Mouse (Mus musculus): ENCODE measurements around the gene Pde7b. TPM values are rescaled to one million over a fixed set of nuclear protein-coding genes. Genes with fewer than 3 reads are reported as not detected.

The Pde7b gene
- polyA plus RNA-seq, 1 experiment from 2014 or later = 5.2 TPM

DNA sequence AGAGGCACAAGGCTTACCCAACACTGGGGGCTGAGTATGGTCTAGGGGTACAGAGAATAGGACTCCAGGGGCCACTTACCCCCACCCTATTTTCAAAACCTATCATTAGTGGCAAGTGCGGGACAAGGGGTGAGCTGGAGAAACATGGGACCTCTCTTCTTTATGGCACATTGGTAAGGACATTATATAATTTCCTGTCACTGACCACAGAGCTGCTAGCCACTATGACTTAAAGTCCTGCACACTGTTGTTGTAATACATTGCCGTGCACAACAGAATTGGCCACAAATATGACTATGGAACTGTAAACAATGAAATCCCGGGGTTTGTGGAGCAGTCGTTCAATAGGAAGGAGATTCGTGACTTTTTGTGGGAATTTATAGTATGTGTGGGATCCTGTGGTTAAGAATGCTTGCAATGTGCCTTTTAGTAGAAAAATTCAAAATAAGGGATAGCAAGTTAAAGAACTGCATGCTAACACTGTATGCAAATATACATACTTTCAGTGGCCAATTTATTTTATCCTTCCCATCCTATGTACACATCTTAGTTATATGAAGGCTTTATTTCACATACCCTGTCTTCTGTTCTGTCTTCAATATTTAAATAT, 25.9 kb upstream of the Pde7b start:
- no peaks in the 10 kb centered on the region for H3K4me1 ChIP-seq (ENCODE audit: control insufficient read depth, insufficient read depth, low read length)
- no peak for ATAC-seq (ENCODE audit: low FRiP score, low TSS enrichment)
- no peak overlapping the region for H3K9ac ChIP-seq (ENCODE audit: low read depth, low read length)
- 92% methylated on average over 5 of the region's 5 CpGs for WGBS
- no peak overlapping the region for H3K4me3 ChIP-seq (ENCODE audit: low read length)
- H3K27me3 ChIP-seq (ENCODE audit: control insufficient read depth, insufficient read depth, low read length) = no peaks in the 10 kb centered on the region
- H3K9me3 ChIP-seq (ENCODE audit: control insufficient read depth, low read length) = no peaks in the 10 kb centered on the region
- H3K36me3 ChIP-seq (ENCODE audit: control insufficient read depth, insufficient read depth, low read length) = no peaks in the 10 kb centered on the region
- no peak overlapping the region for H3K4me2 ChIP-seq (replicated peaks; ENCODE audit: low read depth, low read length)
- no peak overlapping the region for H3K27ac ChIP-seq (ENCODE audit: low read depth, low read length)

DNA sequence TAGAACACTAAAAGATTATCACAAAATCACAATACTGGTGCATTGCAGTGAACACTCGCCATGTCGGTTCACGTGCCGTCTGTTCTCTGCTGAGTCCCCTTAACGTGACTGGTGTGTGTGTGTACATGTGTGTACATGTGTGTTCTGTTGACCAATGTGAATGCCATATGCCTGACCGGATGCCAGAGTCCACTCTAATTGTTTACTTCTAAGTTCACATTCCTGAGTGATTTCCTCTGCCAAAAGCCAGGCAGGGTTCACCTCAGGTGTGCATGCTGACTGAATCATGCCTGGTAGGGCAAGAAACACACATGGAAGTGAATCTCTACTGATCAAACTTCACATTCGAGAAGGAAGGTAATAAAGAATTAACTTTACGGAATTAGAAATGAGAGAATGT, 24.1 kb upstream of the Pde7b start:
- 93% methylated on average over 8 of the region's 8 CpGs for WGBS
- H3K36me3 ChIP-seq (ENCODE audit: control insufficient read depth, insufficient read depth, low read length) = no peaks in the 10 kb centered on the region
- no peak overlapping the region for H3K4me3 ChIP-seq (ENCODE audit: low read length)
- no peaks in the 10 kb centered on the region for H3K4me1 ChIP-seq (ENCODE audit: control insufficient read depth, insufficient read depth, low read length)
- no peak overlapping the region for H3K9ac ChIP-seq (ENCODE audit: low read depth, low read length)
- no peaks in the 10 kb centered on the region for H3K27me3 ChIP-seq (ENCODE audit: control insufficient read depth, insufficient read depth, low read length)
- no peak for ATAC-seq (ENCODE audit: low FRiP score, low TSS enrichment)
- no peak overlapping the region for H3K4me2 ChIP-seq (replicated peaks; ENCODE audit: low read depth, low read length)
- H3K9me3 ChIP-seq (ENCODE audit: control insufficient read depth, low read length) = no peaks in the 10 kb centered on the region
- no peak overlapping the region for H3K27ac ChIP-seq (ENCODE audit: low read depth, low read length)

DNA sequence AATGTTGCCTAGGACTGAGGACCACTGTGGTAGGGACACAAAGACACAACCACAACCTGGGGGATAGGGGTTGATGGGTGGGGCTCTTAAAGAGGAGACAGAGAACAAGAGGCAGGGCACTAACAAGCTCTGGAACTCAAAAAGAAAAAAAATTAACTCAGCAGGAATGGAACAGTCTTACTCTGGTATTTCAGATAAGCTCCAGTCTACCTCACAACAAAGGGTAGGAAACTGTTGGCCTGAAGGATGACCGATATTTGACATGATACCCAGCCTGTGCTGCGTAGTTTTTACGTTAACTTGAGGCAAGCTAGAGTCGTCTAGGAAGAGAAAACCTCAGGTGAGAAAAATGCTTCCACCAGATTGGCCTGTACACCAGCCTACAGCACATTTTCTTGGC, 22.4 kb upstream of the Pde7b start:
- WGBS = 88% methylated on average over 4 of the region's 4 CpGs
- H3K4me2 ChIP-seq (replicated peaks; ENCODE audit: low read depth, low read length) = no peak overlapping the region
- H3K4me1 ChIP-seq (ENCODE audit: control insufficient read depth, insufficient read depth, low read length) = no peaks in the 10 kb centered on the region
- no peaks in the 10 kb centered on the region for H3K36me3 ChIP-seq (ENCODE audit: control insufficient read depth, insufficient read depth, low read length)
- no peaks in the 10 kb centered on the region for H3K9me3 ChIP-seq (ENCODE audit: control insufficient read depth, low read length)
- H3K27me3 ChIP-seq (ENCODE audit: control insufficient read depth, insufficient read depth, low read length) = no peaks in the 10 kb centered on the region
- no peak for ATAC-seq (ENCODE audit: low FRiP score, low TSS enrichment)
- H3K9ac ChIP-seq (ENCODE audit: low read depth, low read length) = no peak overlapping the region
- H3K27ac ChIP-seq (ENCODE audit: low read depth, low read length) = no peak overlapping the region
- H3K4me3 ChIP-seq (ENCODE audit: low read length) = no peak overlapping the region

DNA sequence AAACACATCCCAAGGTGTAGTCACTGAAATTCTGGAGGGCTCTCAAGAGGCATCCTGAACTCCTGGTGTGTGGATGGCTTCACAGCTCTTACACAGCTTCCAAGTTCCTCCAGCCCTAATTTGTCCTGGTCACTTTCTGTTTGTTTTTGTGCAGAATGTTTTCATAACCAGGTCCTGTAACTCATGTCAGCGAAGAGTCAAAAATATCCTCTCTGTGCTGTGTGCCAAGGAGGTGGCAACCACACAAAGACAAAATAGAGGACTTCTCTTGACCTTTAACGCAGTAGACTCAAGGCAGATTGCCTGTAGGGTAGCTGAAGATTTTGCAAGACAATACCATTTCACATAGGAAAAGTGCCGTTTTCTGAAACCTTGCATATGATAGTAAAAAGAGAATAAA, 14.9 kb upstream of the Pde7b start:
- Histone ChIP-seq H3K4me2 (replicated peaks; ENCODE audit: low read depth, low read length) (no peak overlapping the region), H3K27me3 (ENCODE audit: control insufficient read depth, insufficient read depth, low read length) (no peaks in the 10 kb centered on the region), H3K36me3 (ENCODE audit: control insufficient read depth, insufficient read depth, low read length) (no peaks in the 10 kb centered on the region), H3K27ac (ENCODE audit: low read depth, low read length) (no peak overlapping the region), H3K9ac (ENCODE audit: low read depth, low read length) (no peak overlapping the region), H3K4me1 (ENCODE audit: control insufficient read depth, insufficient read depth, low read length) (no peaks in the 10 kb centered on the region), H3K4me3 (ENCODE audit: low read length) (no peak overlapping the region), H3K9me3 (ENCODE audit: control insufficient read depth, low read length) (no peaks in the 10 kb centered on the region)
- 74% methylated on average over 3 of the region's 3 CpGs for WGBS
- ATAC-seq (ENCODE audit: low FRiP score, low TSS enrichment) = no peak

DNA sequence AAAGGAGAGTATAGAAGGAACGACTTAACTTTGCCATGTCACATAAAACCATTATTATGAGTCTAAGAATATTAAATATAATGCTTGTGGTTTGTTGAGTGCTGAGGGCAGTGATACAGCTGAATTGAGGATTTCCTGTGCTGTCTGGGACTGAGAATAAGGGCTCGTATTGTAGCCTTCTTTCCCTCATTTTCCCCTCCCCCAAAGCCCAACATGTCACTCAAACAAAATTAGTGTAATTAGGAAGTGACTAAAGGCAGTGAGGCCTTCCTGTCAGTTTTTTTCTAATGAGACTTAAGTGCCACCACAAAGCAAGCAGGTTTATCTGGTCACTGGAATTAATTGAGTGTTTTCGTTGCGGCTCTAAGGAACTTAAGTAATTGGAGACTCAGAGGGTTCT, 12.3 kb upstream of the Pde7b start:
- no peaks in the 10 kb centered on the region for H3K4me1 ChIP-seq (ENCODE audit: control insufficient read depth, insufficient read depth, low read length)
- H3K4me2 ChIP-seq (replicated peaks; ENCODE audit: low read depth, low read length) = no peak overlapping the region
- no peaks in the 10 kb centered on the region for H3K9me3 ChIP-seq (ENCODE audit: control insufficient read depth, low read length)
- ATAC-seq (ENCODE audit: low FRiP score, low TSS enrichment) = no peak
- no peak overlapping the region for H3K9ac ChIP-seq (ENCODE audit: low read depth, low read length)
- no peak overlapping the region for H3K4me3 ChIP-seq (ENCODE audit: low read length)
- H3K27me3 ChIP-seq (ENCODE audit: control insufficient read depth, insufficient read depth, low read length) = no peaks in the 10 kb centered on the region
- WGBS = 26% methylated on average over 4 of the region's 4 CpGs
- H3K27ac ChIP-seq (ENCODE audit: low read depth, low read length) = no peak overlapping the region
- H3K36me3 ChIP-seq (ENCODE audit: control insufficient read depth, insufficient read depth, low read length) = no peaks in the 10 kb centered on the region

DNA sequence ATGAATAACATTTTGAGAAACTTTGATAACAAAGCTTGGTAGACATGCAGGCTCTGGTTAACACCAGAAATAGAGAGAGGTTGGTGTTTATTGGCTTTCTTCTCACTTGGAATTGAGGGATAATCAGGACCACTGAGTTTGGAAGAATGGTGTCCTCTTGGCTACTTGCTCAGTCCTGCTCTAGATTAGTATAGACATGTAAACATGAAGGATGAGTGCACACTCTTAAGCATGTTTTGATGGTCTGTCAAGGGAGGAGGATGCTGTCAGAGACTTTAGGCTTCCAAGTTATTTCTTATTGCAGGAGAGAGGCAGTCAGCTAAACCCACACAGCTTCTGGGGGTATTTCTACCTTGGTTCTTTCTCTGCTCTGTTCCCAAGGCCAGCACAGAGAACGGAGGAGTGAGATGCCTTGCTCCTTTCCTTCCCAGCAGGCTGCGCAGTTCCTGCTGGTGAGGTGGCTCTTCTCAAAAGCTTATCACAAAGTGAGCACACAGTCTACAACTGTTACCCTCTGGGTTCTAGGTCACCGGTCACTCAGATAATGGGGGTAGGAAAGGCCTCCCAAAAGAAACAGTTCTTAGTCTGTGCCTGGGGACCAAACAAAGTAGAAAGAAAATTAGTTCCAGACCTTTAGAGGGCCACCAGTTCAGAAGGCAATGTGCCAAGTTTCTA, 11.0 kb upstream of the Pde7b start:
- H3K4me1 ChIP-seq (ENCODE audit: control insufficient read depth, insufficient read depth, low read length) = no peaks in the 10 kb centered on the region
- no peak overlapping the region for H3K27ac ChIP-seq (ENCODE audit: low read depth, low read length)
- H3K27me3 ChIP-seq (ENCODE audit: control insufficient read depth, insufficient read depth, low read length) = no peaks in the 10 kb centered on the region
- H3K4me2 ChIP-seq (replicated peaks; ENCODE audit: low read depth, low read length) = no peak overlapping the region
- 74% methylated on average over 3 of the region's 3 CpGs for WGBS
- H3K4me3 ChIP-seq (ENCODE audit: low read length) = no peak overlapping the region
- H3K36me3 ChIP-seq (ENCODE audit: control insufficient read depth, insufficient read depth, low read length) = no peaks in the 10 kb centered on the region
- no peak overlapping the region for H3K9ac ChIP-seq (ENCODE audit: low read depth, low read length)
- no peak for ATAC-seq (ENCODE audit: low FRiP score, low TSS enrichment)
- H3K9me3 ChIP-seq (ENCODE audit: control insufficient read depth, low read length) = no peaks in the 10 kb centered on the region

DNA sequence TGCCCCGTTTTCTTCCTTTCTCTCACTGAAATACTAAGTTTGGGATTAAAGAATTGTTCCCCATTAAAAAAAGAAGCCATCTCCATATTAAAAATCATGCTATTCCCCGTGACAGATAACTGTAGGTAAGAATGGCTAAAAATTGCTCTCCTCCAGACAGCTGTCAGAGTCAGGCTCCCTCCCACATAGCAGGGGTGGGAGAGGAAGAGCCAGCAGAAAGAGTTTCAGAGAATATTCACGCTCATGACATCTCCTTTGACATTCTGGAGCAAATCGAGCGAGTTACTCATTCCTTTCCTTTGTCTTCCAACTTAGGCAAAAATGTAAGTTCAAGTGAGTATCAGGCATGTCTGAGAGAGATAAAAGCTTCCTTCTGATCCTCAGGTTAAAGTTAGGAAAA, 8.7 kb upstream of the Pde7b start:
- Histone ChIP-seq H3K4me3 (ENCODE audit: low read length) (no peak overlapping the region), H3K27ac (ENCODE audit: low read depth, low read length) (no peak overlapping the region), H3K9me3 (ENCODE audit: control insufficient read depth, low read length) (no peaks in the 10 kb centered on the region), H3K4me2 (replicated peaks; ENCODE audit: low read depth, low read length) (no peak overlapping the region), H3K4me1 (ENCODE audit: control insufficient read depth, insufficient read depth, low read length) (no peaks in the 10 kb centered on the region), H3K27me3 (ENCODE audit: control insufficient read depth, insufficient read depth, low read length) (no peaks in the 10 kb centered on the region), H3K36me3 (ENCODE audit: control insufficient read depth, insufficient read depth, low read length) (no peaks in the 10 kb centered on the region), H3K9ac (ENCODE audit: low read depth, low read length) (no peak overlapping the region)
- WGBS = 71% methylated on average over 5 of the region's 5 CpGs
- ATAC-seq (ENCODE audit: low FRiP score, low TSS enrichment) = no peak

DNA sequence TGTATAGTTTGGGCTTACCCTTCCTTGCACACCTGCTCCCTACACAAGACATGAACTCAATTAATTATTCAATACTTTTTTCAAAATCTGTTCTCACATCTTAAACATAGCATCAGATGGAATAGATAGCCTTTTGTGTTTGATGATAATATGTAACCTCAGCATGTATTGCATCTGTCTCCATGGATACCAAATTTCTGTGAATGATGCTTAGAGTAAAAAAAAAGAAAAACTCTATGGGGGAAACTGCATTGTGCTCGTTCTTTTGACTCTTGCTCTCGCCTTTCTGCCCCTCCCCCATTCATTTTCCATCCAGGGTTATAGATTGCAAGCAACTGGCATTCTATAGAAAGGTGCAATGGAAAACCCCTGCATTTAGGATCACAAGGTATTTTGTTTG, 7.3 kb upstream of the Pde7b start:
- Histone ChIP-seq H3K4me2 (replicated peaks; ENCODE audit: low read depth, low read length) (no peak overlapping the region), H3K27me3 (ENCODE audit: control insufficient read depth, insufficient read depth, low read length) (no peaks in the 10 kb centered on the region), H3K27ac (ENCODE audit: low read depth, low read length) (no peak overlapping the region), H3K4me1 (ENCODE audit: control insufficient read depth, insufficient read depth, low read length) (no peaks in the 10 kb centered on the region), H3K9me3 (ENCODE audit: control insufficient read depth, low read length) (no peaks in the 10 kb centered on the region), H3K9ac (ENCODE audit: low read depth, low read length) (no peak overlapping the region), H3K4me3 (ENCODE audit: low read length) (no peak overlapping the region), H3K36me3 (ENCODE audit: control insufficient read depth, insufficient read depth, low read length) (no peaks in the 10 kb centered on the region)
- 65% methylated on average over 2 of the region's 2 CpGs for WGBS
- no peak for ATAC-seq (ENCODE audit: low FRiP score, low TSS enrichment)

DNA sequence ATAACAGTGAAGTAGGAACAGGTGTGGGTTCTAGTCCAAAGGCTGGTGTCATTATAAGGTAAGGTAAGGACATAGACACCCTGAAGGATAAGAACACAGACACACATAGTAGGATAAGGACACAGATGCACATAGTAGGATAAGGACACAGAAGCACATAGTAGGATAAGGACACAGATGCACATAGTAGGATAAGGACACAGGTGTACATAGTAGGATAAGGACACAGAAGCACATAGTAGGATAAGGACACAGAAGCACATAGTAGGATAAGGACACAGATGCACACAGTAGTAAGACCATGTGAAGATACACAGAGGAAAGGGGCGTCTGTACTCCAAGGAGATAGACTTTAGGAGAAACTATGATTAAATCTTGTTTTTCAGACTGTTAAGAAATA, 5.2 kb upstream of the Pde7b start:
- H3K4me1 ChIP-seq (ENCODE audit: control insufficient read depth, insufficient read depth, low read length) = peaks cover 5% of the 10 kb centered on the region; the same call in 1 of the 2 replicates
- no peaks in the 10 kb centered on the region for H3K27me3 ChIP-seq (ENCODE audit: control insufficient read depth, insufficient read depth, low read length)
- no peaks in the 10 kb centered on the region for H3K36me3 ChIP-seq (ENCODE audit: control insufficient read depth, insufficient read depth, low read length)
- 82% methylated on average over 1 of the region's 1 CpGs for WGBS
- no peak overlapping the region for H3K4me2 ChIP-seq (replicated peaks; ENCODE audit: low read depth, low read length)
- no peak overlapping the region for H3K27ac ChIP-seq (ENCODE audit: low read depth, low read length)
- no peak overlapping the region for H3K4me3 ChIP-seq (ENCODE audit: low read length)
- H3K9me3 ChIP-seq (ENCODE audit: control insufficient read depth, low read length) = no peaks in the 10 kb centered on the region
- no peak for ATAC-seq (ENCODE audit: low FRiP score, low TSS enrichment)
- H3K9ac ChIP-seq (ENCODE audit: low read depth, low read length) = no peak overlapping the region

Data from kidney, embryonic 14.5 days (tissue).